Mouse (Mus musculus) embryo, embryonic 10.5 days (tissue): ENCODE measurements at regions not wholly inside any gene's neighbourhood (a gene's known extent, or its start where the extent isn't known, plus 50 kb on each side); places are given as distances from the start of the nearest gene placed in this dataset.
A peak's percentile ranks its signal among the peaks of the same experiment; 100 is the strongest.
"Not testable (repeated sequence)": the region's sequence is repeated elsewhere in the genome, so short reads cannot be mapped to it uniquely, and the experiment has no call there.

ENCODE experiments used
- DNase-seq: peaks from one replicate; pipeline ENCODE4 v3.0.0-alpha.2; 2015; ENCODE audit warnings: low spot score

- no peak for DNase-seq
Measured at GRCm38 (mm10) chr11:29628476-29628875, 64.3 kb upstream of the Rtn4 start.

- DNase-seq, result no peak
Measured at GRCm38 (mm10) chr11:29632486-29632885, 60.3 kb upstream of the Rtn4 start.

GRCm38 (mm10) chr11:29633288-29633687 lies 59.5 kb upstream of the Rtn4 start:
- not testable (repeated sequence) for DNase-seq

DNA sequence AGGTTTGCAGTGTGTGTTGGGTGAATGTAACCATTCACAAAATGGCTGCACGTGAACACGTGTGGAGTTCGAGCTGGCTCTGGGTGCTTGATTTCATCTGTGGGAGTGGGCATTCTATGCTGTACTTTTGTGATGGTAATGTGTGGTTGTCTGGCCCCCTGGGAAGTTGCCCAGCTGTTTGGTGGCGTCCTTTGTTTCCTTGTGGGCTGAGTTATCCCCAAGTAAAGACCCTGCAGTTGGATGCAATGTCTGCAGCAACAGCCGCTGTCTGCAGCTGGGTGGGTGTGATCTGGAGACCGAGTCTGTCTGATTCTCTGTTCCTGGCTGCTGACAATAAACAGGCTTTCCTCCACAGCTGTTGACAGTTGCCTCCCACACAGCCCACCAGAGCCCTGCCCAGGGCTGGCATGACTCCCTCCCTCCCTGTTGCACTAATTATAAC lies 56.0 kb upstream of the Rtn4 start:
- peak; percentile 5 for DNase-seq

DNA sequence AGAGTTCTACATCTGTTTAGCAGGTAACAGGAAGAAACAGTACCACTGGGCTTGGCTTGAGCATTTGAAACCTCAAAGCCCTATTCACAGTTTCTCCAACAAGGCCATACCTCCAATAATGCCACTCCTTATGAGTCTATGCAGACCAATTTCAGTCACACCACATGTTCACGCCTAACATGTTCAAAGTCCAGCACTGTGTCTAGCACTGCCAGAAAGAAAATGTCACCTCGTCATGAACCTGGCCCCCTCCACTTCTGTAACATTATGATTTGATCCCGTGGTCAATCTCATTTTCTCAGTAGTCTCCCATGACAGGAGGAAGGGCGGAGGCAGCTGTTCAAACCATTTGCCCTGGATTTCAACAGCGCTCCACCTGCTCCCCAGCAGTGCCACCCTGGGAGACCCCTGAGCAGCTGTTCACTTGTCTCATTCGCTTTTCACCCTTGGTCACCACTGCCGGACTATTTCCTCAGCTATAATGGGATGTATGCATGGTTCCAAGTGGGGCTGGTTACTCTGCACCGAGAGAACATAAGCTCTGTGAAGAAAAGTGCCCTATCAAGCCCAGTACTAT lies 54.6 kb upstream of the Rtn4 start:
- DNase-seq, result no peak

GRCm38 (mm10) chr11:29638861-29639260 lies 53.9 kb upstream of the Rtn4 start:
- no peak for DNase-seq
